Mouse (Mus musculus): ENCODE results near the gene Nphp4. TPM values are rescaled to one million over a fixed set of nuclear protein-coding genes. Genes with fewer than 3 reads are reported as not detected.

Gene Nphp4
- polyA plus RNA-seq, 1 experiment from 2014 or later = 5.3 TPM

DNA sequence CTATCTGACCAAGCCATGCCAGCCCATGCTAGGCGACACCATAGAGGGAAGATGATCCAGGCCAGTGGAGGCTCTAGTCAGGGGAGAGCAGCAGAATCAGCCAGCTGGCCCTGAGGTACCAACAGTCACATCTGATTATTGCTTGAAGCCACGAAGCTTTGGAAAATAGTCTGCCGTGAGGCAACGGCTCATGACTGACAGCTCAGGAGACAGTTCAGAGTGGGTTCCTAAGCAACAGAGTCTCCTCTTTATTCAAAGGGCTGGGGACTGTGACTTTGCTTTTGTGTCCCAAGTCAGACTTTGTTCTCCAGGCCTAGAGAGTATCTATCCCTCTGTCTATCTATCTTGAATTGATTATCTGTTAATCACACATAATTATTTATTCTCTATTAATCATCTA is 100.3 kb downstream of the Nphp4 start:
- ATAC-seq (ENCODE audit: low FRiP score) = no peak
- 40% methylated on average over 4 of the region's 4 CpGs for WGBS
- Histone ChIP-seq H3K27me3 (0 out of 2 replicates have a peak, but pooled peaks cover 1% of the 10 kb centered on the region), H3K4me3 (no peak overlapping the region), H3K4me2 (no peak overlapping the region), H3K4me1 (replicated peaks) (peaks cover 8% of the 10 kb centered on the region; the same call in 1 of the 2 replicates), H3K9me3 (no peaks in the 10 kb centered on the region), H3K27ac (no peak overlapping the region), H3K36me3 (no peaks in the 10 kb centered on the region), H3K9ac (no peak overlapping the region)

DNA sequence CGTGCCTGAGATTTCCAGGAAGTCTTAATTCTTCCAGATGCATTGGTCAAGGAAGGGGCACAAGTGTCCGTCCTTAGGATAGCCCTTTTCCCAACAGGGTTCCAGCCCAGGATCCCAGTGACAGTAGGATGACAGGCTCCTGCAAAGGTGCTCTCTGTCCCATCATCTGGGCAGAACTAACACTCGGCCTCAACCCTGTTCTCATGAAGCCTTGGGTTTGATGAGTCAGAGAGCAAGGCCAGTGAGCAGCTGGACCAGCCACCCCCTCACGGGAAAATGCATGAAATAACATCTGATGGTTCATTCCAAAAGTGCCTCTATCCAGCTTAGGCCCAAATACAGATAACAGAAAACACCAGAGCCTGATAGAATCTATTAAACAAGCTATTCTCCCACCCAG is 103.5 kb downstream of the Nphp4 start:
- no peak for ATAC-seq (ENCODE audit: low FRiP score)
- 93% methylated on average over 4 of the region's 4 CpGs for WGBS
- no peak overlapping the region for H3K27ac ChIP-seq
- no peak overlapping the region for H3K4me3 ChIP-seq
- no peak overlapping the region for H3K9ac ChIP-seq
- H3K4me2 ChIP-seq = no peak overlapping the region
- H3K27me3 ChIP-seq = 0 out of 2 replicates have a peak, but pooled peaks cover 4% of the 10 kb centered on the region
- 0 out of 2 replicates have a peak, but pooled peaks cover 3% of the 10 kb centered on the region for H3K4me1 ChIP-seq (replicated peaks)
- H3K9me3 ChIP-seq = no peaks in the 10 kb centered on the region
- no peaks in the 10 kb centered on the region for H3K36me3 ChIP-seq

DNA sequence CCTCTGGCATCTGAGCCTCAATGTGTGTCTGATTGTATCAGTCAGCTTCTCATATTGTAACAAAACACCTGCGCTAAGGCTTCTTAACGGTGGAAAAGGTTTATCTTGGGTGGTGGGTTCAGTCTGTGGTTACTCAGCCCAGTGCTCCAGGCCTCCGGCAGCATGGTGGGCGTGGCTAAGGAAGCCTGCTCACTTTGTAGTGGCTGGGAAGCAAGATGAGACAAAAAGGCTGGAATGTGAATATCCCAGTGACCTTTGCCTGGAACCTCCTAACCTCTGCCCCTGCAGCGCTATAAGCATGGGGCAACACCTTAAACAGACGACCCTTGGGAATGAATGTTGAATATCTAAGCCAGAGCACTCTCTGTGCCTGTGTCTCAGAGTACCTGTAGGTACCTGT is 105.7 kb downstream of the Nphp4 start:
- Histone ChIP-seq H3K9ac (no peak overlapping the region), H3K27ac (no peak overlapping the region), H3K4me2 (no peak overlapping the region), H3K36me3 (no peaks in the 10 kb centered on the region), H3K4me1 (replicated peaks) (no peaks in the 10 kb centered on the region), H3K27me3 (0 out of 2 replicates have a peak, but pooled peaks cover 4% of the 10 kb centered on the region), H3K4me3 (no peak overlapping the region), H3K9me3 (no peaks in the 10 kb centered on the region)
- 35% methylated on average over 6 of the region's 6 CpGs for WGBS
- no peak for ATAC-seq (ENCODE audit: low FRiP score)

DNA sequence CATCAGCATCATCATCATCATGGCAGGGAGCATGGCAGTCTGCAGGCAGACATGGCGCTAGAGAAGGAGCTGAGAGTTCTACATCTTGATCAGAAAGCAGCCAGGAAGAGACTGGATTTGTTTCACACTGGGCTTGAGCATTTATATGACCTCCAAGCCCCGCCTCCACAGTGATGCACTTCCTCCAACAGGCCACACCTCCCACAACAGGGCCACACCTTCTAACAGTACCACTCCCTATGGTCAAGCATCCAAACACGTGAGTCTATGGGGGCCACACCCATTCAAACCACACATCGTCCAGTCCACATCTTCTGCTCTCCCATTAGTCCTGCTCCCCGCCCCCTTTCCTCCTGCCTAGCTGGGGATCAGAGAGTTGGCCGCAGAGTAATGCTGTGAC is 107.1 kb downstream of the Nphp4 start:
- ATAC-seq (ENCODE audit: low FRiP score) = no peak
- no peak overlapping the region for H3K9ac ChIP-seq
- WGBS = 70% methylated on average over 6 of the region's 6 CpGs

DNA sequence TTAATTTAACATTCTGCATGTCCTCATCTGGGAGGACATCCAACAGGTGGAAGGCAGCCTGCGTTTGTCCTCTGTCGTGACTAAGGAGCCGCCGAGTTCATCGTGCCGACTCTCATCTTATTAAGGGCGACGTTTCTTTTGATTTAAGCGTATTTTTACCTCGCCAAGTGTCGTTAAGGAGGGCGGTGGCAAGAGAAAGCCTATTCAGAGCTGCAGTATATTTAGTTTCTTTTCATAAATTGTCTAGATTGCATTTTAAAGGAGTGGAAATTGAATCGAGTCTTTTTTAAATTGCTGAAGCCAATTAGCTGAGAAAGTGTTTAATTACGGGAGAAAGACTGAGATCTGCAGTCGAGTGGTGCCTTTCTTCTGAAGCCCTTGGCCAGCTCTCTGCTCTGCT is 109.0 kb downstream of the Nphp4 start:
- no peak for ATAC-seq (ENCODE audit: low FRiP score)
- 75% methylated on average over 15 of the region's 15 CpGs for WGBS
- Histone ChIP-seq H3K4me3 (no peak overlapping the region), H3K4me2 (no peak overlapping the region), H3K36me3 (no peaks in the 10 kb centered on the region), H3K9ac (no peak overlapping the region), H3K4me1 (replicated peaks) (peaks cover 3% of the 10 kb centered on the region), H3K9me3 (no peaks in the 10 kb centered on the region), H3K27ac (no peak overlapping the region), H3K27me3 (0 out of 2 replicates have a peak, but pooled peaks cover 4% of the 10 kb centered on the region)

More for the DNA sequence above, 107.1 kb downstream of the Nphp4 start:
- no peaks in the 10 kb centered on the region for H3K36me3 ChIP-seq
- no peak overlapping the region for H3K4me3 ChIP-seq
- H3K4me1 ChIP-seq (replicated peaks) = peaks cover 3% of the 10 kb centered on the region
- no peak overlapping the region for H3K4me2 ChIP-seq
- H3K27ac ChIP-seq = no peak overlapping the region
- 0 out of 2 replicates have a peak, but pooled peaks cover 4% of the 10 kb centered on the region for H3K27me3 ChIP-seq
- no peaks in the 10 kb centered on the region for H3K9me3 ChIP-seq

DNA sequence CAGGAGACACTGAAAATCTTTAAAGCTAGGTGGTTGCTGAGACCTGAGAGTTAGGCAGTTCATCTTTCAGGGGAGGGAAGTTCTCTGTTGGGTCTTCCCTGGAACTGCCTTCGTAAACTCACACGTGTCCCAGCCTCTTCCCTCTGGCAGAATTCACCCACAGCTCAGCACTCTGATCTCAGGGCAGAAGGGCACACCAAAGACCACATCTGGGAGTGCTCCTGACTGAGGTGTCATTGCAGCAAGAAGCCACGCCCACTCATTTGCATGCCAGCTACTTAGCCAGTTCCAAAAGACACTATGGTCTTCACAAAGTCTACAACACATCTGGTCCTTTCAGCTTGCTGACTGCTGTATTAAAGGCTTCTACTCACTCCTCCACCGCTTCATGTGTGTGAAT is 109.7 kb downstream of the Nphp4 start:
- no peak for ATAC-seq (ENCODE audit: low FRiP score)
- 0 out of 2 replicates have a peak overlapping the region, but pooled peaks have one; percentile 49 for H3K27ac ChIP-seq
- H3K36me3 ChIP-seq = no peaks in the 10 kb centered on the region
- H3K9me3 ChIP-seq = no peaks in the 10 kb centered on the region
- no peak overlapping the region for H3K4me2 ChIP-seq
- peaks cover 3% of the 10 kb centered on the region for H3K4me1 ChIP-seq (replicated peaks)
- 45% methylated on average over 4 of the region's 4 CpGs for WGBS
- 0 out of 2 replicates have a peak, but pooled peaks cover 4% of the 10 kb centered on the region for H3K27me3 ChIP-seq
- H3K9ac ChIP-seq = no peak overlapping the region
- no peak overlapping the region for H3K4me3 ChIP-seq

DNA sequence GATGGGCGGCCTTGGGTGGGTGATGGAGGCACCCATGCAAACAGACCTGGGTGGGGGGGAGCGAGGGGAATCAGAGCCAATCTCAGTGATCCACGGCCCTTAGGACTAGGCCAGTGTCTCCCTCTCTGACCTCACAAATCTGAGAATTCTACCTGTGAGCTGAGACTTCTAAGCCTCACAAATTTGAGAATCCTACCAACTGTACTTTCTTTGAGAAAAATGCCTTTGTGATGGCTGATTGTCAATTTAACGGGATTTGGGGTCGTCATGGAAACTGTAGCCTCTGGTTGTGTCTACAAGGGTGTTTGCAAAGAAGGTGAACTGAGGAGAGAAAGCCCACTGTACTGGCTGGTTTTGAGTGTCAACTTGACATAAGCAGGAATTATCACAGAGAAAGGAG is 127.8 kb downstream of the Nphp4 start:
- peaks cover 3% of the 10 kb centered on the region; the same call in 1 of the 2 replicates for H3K4me1 ChIP-seq (replicated peaks)
- WGBS = 84% methylated on average over 5 of the region's 5 CpGs
- H3K36me3 ChIP-seq = no peaks in the 10 kb centered on the region
- H3K27me3 ChIP-seq = no peaks in the 10 kb centered on the region
- H3K9me3 ChIP-seq = no peaks in the 10 kb centered on the region
- no peak overlapping the region for H3K4me2 ChIP-seq
- no peak overlapping the region for H3K4me3 ChIP-seq
- no peak overlapping the region for H3K9ac ChIP-seq
- ATAC-seq (ENCODE audit: low FRiP score) = no peak
- no peak overlapping the region for H3K27ac ChIP-seq

DNA sequence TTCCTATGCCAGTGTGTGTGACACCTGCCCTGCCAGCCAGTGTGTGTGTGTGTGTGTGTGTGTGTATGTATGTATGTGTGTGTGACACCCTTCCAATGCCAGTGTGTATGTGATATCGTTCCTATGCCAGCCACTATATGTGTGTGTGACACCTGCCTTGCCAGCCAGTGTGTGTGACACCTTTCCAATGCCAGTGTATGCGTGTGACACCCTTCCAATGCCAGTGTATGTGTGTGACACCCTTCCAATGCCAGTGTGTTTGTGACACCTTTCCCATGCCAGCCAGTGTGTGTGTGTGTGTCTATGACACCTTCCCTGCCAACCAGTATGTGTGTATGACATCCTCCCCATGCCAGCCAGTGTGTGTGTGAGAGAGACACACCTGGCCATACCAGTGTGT is 132.7 kb downstream of the Nphp4 start:
- Histone ChIP-seq H3K9ac (no peak overlapping the region), H3K27ac (no peak overlapping the region), H3K4me2 (no peak overlapping the region), H3K4me1 (replicated peaks) (no peaks in the 10 kb centered on the region), H3K4me3 (no peak overlapping the region), H3K36me3 (no peaks in the 10 kb centered on the region), H3K27me3 (no peaks in the 10 kb centered on the region), H3K9me3 (no peaks in the 10 kb centered on the region)
- no peak for ATAC-seq (ENCODE audit: low FRiP score)
- WGBS = 95% methylated on average over 2 of the region's 2 CpGs

DNA sequence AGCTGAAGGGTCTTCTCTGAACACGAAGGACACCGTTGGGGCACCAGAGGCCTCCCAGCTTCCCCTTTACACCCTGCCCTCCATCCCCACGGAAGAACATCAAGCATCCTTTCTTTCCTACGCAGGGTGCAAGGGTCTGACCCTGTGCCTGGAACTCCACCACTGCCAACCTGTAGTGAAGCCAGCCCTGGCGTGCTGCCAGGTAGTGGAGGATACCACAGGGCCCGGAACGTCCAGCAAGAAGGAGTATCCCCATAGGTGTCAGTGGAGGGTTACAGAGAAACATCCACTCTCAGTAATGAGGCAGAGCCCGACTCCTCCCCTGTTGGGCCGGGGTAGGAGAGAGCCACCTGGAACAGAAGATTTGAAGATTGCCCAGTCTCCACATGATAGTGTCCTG is 133.5 kb downstream of the Nphp4 start:
- Histone ChIP-seq H3K27me3 (no peaks in the 10 kb centered on the region), H3K36me3 (no peaks in the 10 kb centered on the region), H3K9ac (no peak overlapping the region), H3K9me3 (no peaks in the 10 kb centered on the region), H3K4me3 (no peak overlapping the region), H3K4me1 (replicated peaks) (no peaks in the 10 kb centered on the region), H3K4me2 (no peak overlapping the region), H3K27ac (no peak overlapping the region)
- WGBS = 83% methylated on average over 9 of the region's 9 CpGs
- no peak for ATAC-seq (ENCODE audit: low FRiP score)

Other genes starting within 250 kb of the Nphp4 start
- 9.0 and 9.3 TPM in 2 replicates for gene Gpr153, start 202.5 kb upstream of the Nphp4 start, polyA plus RNA-seq (2015; fragmentation: Nextera tagmentation; extraction: Ambion mirVana)
- gene Hes3, start 185.0 kb upstream of the Nphp4 start, polyA plus RNA-seq (2015; fragmentation: Nextera tagmentation; extraction: Ambion mirVana) = 0.38 and 0.79 TPM in 2 replicates
- gene Icmt, start 179.5 kb upstream of the Nphp4 start, polyA plus RNA-seq (2015; fragmentation: Nextera tagmentation; extraction: Ambion mirVana) = 17.2 and 18.4 TPM in 2 replicates
- gene Rnf207, start 157.7 kb upstream of the Nphp4 start, polyA plus RNA-seq (2015; fragmentation: Nextera tagmentation; extraction: Ambion mirVana) = 5.2 and 7.7 TPM in 2 replicates
- 205 and 218 TPM in 2 replicates for gene Rpl22, start 151.0 kb upstream of the Nphp4 start, polyA plus RNA-seq (2015; fragmentation: Nextera tagmentation; extraction: Ambion mirVana)
- 38.7 and 38.9 TPM in 2 replicates for gene Chd5, start 138.1 kb upstream of the Nphp4 start, polyA plus RNA-seq (2015; fragmentation: Nextera tagmentation; extraction: Ambion mirVana)
- 21.3 and 26.2 TPM in 2 replicates for gene Kcnab2, start 1.2 kb downstream of the Nphp4 start, polyA plus RNA-seq (2015; fragmentation: Nextera tagmentation; extraction: Ambion mirVana)